Mouse (Mus musculus): Measurements from ENCODE around the gene Unc5b. TPM values are rescaled to one million over a fixed set of nuclear protein-coding genes. Genes with fewer than 3 reads are reported as not detected.

The Unc5b gene
- total RNA-seq, 2 experiments from 2014 or later: 24.0 to 25.1 TPM

- intact Hi-C loops (cut with DNase I): no loop called here
- no peak for DNase-seq
Measured at GRCm38 (mm10) chr10:60801898-60802412, 29.4 kb downstream of the Unc5b start.

- no peak for DNase-seq
- intact Hi-C loops (cut with DNase I): no loop called here
Measured at GRCm38 (mm10) chr10:60801168-60801897, 30.0 kb downstream of the Unc5b start.

- intact Hi-C loops (cut with DNase I): no loop called here
- no peak for DNase-seq
Measured at GRCm38 (mm10) chr10:60800295-60801167, 30.9 kb downstream of the Unc5b start.

- DNase-seq: no peak
- intact Hi-C loops (cut with DNase I): no loop called here
Measured at GRCm38 (mm10) chr10:60797682-60798422, 33.5 kb downstream of the Unc5b start.

- intact Hi-C loops (cut with DNase I): no loop called here
- DNase-seq: no peak
Measured at GRCm38 (mm10) chr10:60796474-60796873, 34.9 kb downstream of the Unc5b start.

- intact Hi-C loops (cut with DNase I): no loop called here
- DNase-seq: no peak
Measured at GRCm38 (mm10) chr10:60796028-60796427, 35.4 kb downstream of the Unc5b start.

- intact Hi-C loops (cut with DNase I): no loop called here
- DNase-seq: no peak
Measured at GRCm38 (mm10) chr10:60794792-60795191, 36.6 kb downstream of the Unc5b start.

GRCm38 (mm10) chr10:60794374-60794773 is 37.0 kb downstream of the Unc5b start:
- intact Hi-C loops (cut with DNase I): no loop called here
- no peak for DNase-seq

- intact Hi-C loops (cut with DNase I): no loop called here
- peak; percentile 56 to 62 for DNase-seq
Measured at GRCm38 (mm10) chr10:60792841-60793240, 38.5 kb downstream of the Unc5b start.

GRCm38 (mm10) chr10:60792365-60792764 is 39.0 kb downstream of the Unc5b start:
- DNase-seq: no peak

GRCm38 (mm10) chr10:60790912-60791311 is 40.5 kb downstream of the Unc5b start:
- DNase-seq: no peak
- intact Hi-C loops (cut with DNase I): no loop called here

More at GRCm38 (mm10) chr10:60792365-60792764, 39.0 kb downstream of the Unc5b start:
- intact Hi-C loops (cut with DNase I): no loop called here

GRCm38 (mm10) chr10:60787303-60788074 is 43.9 kb downstream of the Unc5b start:
- intact Hi-C loops (cut with DNase I): no loop called here
- no peak for DNase-seq

GRCm38 (mm10) chr10:60783608-60784007 is 47.8 kb downstream of the Unc5b start:
- intact Hi-C loops (cut with DNase I): no loop called here
- DNase-seq: no peak

- intact Hi-C loops (cut with DNase I): loop anchor here (1.0 to 5.0 kb wide), 4 partner anchors 55 to 288 kb away; no protein-coding TSS in a partner anchor
- peak; percentile 86 for DNase-seq
Measured at GRCm38 (mm10) chr10:60779628-60780027, 51.8 kb downstream of the Unc5b start.

GRCm38 (mm10) chr10:60778542-60778941 is 52.8 kb downstream of the Unc5b start:
- intact Hi-C loops (cut with DNase I): loop anchor here (5.0 kb wide), 2 partner anchors 204 to 289 kb away; no protein-coding TSS in a partner anchor
- DNase-seq: peak; percentile 43 to 64

GRCm38 (mm10) chr10:60775473-60775872 is 55.9 kb downstream of the Unc5b start:
- intact Hi-C loops (cut with DNase I): loop anchor here (5.0 kb wide), 2 partner anchors 207 to 292 kb away; no protein-coding TSS in a partner anchor
- DNase-seq: no peak

- no peak for DNase-seq
- intact Hi-C loops (cut with DNase I): loop anchor here (5.0 kb wide), 2 partner anchors 208 to 293 kb away; no protein-coding TSS in a partner anchor
Measured at GRCm38 (mm10) chr10:60774616-60775015, 56.8 kb downstream of the Unc5b start.

GRCm38 (mm10) chr10:60770855-60771254 is 60.5 kb downstream of the Unc5b start:
- intact Hi-C loops (cut with DNase I): no loop called here
- DNase-seq: no peak

GRCm38 (mm10) chr10:60768614-60769013 is 62.8 kb downstream of the Unc5b start:
- no peak for DNase-seq
- intact Hi-C loops (cut with DNase I): no loop called here

GRCm38 (mm10) chr10:60767400-60767799 is 64.0 kb downstream of the Unc5b start:
- no peak for DNase-seq
- intact Hi-C loops (cut with DNase I): no loop called here

All from heart, postnatal 14 days (tissue).